Mouse (Mus musculus): ENCODE results near the gene Cd151. TPM values are rescaled to one million over a fixed set of nuclear protein-coding genes. Genes with fewer than 3 reads are reported as not detected.

The Cd151 gene
- total RNA-seq (2021) (100 to 1,000 TPM; 325 to 452 TPM), polyA plus RNA-seq (2012; rRNA removed) (899 and 918 TPM in 2 replicates)
- long read RNA-seq, transcript Cd151-201 (7 exons, 1,619 nt): minor isoform, 27 of 301 reads
- long read RNA-seq, transcript Cd151-203 (8 exons, 1,708 nt): major isoform, 112 of 301 reads
- long read RNA-seq, transcript Cd151-202 (8 exons, 1,865 nt): minor isoform, 50 of 301 reads
- long read RNA-seq, partial matches to known transcripts: 103 of 301 reads
- long read RNA-seq, other reads (novel, unspliced or antisense): 9 of 301 reads

GRCm38 (mm10) chr7:141467230-141468030 is at the start of gene Cd151:
Gene Cd151 (plus strand): TSS chr7:141467392.
- DNase-seq: peak; percentile 95

DNA sequence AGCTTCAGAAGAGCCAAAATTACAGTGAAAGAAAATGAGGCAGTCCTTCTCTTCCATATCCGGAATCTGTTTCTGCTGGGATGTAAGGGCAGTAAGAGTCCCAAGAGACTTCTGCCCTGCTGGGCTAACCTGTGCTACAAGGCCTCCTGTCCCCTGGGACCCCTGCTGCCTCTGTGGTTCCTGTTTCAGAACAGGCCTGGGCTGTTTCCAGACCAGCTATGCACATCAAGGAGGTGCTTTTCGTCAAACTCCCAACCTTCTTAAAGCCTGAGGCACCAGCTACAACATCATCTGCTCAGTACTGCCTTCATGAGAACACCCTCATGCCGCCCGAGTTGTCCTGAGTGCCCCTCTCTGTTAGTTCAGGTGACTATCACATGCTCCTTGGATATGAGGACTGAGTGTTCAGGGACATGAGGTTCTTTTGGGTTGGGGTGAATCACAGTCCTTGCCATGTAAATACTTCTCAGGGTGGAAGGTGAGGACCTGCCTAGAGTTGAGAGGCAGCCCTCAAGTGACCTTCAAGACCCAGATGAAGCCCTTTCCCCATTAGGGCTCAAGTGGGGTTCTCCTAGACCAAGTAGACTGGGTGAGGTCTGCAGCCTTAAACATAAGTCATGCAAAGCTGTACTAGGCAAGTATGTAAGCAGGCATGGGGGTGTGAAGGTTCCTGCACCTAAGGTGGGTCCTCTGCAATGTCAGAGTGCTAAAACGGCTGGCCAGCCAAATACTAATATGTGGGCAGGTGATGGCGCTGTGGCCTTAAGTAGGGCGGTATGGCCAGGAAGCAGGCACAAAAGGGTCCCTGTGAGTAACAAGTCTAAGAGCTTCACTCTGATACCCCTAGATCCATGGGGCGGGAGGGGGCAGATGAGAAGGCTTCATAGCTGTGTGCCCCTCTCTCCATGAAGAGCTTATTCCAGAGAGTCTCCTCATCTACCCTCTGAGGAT is 49.2 kb upstream of the Cd151 start:
- no peak for DNase-seq

DNA sequence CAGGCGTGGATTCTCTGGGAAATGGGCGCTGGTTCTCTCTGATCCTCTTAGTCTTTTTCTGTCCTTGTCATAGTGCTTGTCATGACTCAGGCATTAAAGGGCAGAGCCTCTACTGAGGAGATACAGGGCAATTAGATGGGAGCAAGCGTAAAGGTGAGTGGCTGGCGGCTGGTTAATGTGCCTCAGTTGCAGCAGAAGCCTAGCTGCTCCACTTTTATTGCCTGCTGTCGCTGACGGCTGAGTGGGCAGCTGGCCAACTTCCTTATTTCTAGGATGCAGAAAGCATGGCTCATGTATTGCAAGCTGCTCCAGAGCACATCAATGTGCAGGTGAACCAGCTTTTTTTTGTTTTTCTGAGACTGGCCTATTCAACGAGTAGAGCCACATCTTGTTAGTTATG is 48.2 kb upstream of the Cd151 start:
- no peak for DNase-seq

GRCm38 (mm10) chr7:141420030-141420702 is 47.0 kb upstream of the Cd151 start:
- DNase-seq: no peak

GRCm38 (mm10) chr7:141423811-141424210 is 43.4 kb upstream of the Cd151 start:
- no peak for DNase-seq

DNA sequence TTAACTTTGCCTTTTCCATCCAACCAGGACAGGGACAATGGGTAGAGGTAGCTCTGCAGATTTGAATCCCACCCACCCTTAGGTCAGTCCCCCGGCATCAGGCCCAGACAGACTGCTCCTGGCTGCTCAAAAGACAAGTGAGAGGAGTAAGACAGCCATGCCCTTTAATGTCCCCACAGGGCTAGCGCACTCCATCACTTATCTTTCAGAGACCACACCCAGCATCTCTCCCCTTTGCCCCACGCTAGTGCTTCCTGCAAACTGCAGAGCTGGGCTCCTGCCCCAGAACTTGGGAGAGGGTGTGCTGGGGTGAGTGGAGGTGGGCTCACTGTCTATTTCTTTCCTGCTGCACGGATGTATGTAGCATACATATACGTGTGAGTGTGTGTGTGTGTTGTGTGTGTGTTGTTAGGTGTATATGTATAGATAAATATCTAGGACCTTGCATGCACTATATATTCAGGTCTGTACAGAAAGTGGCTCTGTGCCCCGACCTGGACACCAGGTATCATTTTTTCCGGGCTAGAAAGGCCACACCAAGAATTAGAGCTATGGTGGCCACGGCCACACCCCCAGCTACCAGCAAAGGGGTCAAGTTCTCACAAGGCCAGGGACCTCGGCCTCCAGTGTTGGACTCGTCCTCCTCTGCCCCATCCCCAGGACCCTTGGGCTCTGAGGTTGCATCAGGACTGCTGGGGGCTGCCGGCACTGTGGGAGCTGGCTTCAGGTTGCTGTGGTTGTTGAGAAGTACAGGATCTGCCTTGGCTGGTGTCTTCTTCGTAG is 40.1 kb upstream of the Cd151 start:
- DNase-seq: no peak

- DNase-seq: no peak
Measured at GRCm38 (mm10) chr7:141428701-141429100, 38.5 kb upstream of the Cd151 start.

DNA sequence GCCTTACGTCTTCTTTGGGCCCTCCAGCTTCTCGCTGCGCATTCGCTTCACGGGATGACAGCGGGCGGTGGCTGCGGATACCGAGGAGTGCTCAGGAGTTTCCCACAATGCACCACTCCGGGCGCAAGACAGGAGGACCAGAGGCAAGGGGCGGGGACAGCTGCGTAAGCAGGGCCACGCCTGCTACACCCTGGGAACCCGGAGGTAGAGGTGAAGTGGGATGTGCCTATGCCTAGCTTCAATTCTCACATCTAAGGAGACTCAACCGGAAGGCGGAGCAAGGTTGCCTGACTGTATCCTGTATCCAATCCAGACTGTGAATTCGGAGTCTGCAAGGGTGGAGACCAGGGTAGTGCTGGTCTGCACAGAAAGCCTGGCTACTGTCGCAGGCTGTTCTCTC is 37.9 kb upstream of the Cd151 start, which contains the start of gene Cend1:
Gene Cend1, minus strand, starts transcription at position 182 of the 400 bp plus-strand sequence.
- DNase-seq: peak; percentile 69

DNA sequence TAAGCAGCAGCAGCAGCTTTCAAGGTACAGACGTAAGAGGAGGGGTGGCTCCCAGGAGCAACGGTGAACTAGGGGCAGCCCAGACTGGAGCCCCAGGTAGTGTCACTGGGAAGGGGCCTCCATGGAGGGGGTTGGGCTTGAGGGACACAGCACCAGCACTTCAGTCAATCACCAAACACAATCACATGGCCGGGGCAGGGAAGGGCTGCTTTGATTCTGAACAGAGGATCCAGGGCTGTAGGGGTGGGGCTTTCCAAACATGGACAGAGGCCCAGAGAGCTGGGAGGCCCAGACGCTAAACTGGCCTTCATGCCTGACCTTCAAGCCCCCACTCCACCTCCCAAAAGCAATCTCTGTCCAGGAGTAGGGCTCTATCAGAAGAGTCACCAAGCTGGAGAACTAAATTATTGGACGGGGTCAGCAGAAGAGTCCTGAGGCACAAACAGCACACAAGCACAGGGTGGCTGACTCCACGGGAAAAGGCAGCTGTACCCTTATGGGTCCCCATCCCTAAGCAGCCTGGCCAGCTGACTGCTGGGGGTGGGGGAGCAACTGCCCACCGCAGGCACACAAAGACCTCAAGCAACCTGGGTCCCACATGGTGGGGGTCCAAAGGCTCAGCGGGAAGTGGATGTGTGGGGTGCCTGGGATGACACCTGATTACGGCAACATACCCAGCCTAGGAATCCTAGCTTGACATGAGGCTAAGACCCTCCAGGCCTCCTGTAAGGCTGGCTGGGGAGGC is 37.2 kb upstream of the Cd151 start:
- peak; percentile 75 for DNase-seq

DNA sequence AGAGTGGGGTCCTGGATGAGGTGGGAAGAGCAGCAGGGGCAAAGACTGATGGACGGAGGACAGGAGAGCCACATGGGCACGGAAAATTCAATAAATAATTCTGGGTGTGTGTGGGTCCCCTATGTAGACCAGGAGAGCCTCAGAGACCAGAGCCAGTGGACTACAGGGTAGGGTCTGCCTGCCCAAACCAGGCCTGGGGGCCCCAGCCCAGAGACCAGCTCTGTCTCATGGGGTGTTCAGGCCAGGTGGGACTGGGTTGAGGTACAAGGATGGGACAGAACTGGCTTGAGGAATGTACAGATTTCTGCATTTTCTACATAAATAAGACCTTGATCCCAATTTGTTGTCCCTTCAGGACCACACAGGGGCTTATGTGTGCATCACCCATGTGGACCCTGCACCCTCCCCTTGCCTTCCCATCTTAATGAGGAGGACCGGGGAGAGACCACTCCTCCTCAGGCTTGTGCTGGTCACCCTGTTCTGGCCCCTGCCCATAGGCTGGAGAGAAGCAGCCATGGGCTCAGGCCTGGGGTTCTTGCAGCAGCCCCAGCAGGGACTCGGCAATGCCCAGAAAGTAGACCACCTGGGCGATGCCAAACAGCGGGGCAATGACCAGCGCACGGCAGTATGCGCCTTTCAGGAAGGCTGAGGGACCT is 36.5 kb upstream of the Cd151 start:
- DNase-seq: no peak

DNA sequence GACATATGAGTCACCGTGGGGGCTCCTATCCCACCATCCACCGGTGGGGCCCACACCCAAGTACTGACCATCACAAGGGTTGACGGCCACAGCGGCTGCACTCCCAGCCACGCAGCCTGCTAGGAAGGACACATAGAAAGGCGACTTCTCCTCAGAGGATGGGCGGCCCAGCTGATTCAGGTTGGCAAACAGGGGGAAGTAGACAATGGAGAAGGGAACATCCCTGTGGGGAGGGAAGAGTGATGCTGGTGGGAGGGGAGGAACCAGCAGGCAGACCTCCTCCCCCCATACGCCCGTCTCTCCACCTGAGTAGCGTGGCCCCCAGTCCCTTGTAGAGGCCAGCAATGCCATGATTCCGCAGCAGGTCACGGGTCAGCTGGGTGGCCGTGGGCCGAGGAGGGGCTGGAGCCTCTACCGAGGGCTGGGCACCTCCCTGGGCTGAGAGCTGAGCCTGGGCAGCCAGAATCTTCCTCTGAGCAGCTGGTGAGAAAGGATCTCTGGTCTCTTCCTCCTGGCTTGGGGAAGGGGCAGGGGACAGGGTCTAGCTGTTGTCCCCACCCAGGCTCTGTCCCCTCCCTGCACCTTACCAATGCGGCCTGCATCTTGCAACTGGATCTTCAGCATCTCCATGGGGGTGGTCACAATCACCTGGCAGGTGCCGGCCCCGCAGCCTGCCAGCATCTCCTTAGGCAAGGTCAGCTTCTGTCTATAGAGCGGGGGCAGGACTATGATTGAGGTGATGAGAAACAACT is 35.6 kb upstream of the Cd151 start:
- no peak for DNase-seq

DNA sequence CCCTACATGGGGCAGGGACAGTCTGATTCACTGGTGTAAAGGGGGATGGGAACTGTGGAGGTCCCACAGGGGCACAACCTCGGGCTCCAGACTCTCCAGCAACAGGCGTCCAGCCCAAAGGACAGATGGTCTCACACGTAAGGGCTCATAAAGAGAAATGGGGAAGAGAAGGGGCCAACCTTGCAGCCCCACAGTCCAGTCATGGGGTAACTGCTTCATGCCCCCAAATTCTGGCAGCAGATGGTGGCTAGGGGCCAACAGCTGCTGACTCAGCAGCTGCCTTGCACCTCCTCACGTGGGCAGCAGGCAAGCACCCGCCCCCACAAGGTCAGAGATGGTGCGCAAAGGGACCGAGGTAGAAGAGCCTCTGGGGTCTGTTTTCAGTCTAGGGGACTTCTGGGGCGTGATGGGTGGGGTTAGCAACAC is 35.0 kb upstream of the Cd151 start:
- peak; percentile 92 for DNase-seq

DNA sequence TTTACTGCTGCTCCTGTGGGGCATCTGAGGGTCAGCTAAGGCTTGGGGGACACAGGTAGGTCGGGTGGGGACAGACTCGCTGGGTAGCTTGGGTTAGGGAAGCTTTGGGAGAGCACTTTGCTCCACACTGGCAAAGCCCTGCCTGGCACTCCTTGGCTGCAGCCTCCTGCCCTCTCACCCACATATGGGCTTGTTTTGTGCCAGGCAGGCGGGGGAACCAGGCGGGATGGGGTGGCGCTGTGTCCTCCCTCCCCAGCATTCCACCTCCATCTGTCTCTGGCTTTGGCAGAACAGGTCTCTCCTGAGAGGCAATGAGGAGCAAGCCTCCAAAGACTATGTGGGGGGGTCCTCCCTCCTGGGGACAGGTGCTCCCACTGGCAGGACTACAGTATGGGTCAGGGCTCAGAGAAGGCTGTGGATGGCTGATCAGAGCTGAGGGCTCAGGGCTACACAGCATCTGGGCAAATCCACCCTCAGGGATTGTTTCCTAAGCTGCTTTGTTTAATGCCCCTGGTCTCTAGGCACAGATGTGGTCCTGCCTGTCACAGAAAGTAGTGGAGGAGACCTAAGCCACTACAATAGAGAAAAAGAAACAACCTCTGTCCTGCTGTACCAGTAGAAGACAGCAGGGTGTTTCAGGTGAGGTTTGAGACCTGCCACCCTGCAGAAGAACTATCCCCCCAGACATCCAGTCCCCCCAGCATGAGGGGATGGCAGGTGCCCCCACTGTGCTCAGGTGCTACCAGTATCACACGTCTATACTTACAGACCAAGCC is 34.3 kb upstream of the Cd151 start:
- DNase-seq: peak; percentile 89

DNA sequence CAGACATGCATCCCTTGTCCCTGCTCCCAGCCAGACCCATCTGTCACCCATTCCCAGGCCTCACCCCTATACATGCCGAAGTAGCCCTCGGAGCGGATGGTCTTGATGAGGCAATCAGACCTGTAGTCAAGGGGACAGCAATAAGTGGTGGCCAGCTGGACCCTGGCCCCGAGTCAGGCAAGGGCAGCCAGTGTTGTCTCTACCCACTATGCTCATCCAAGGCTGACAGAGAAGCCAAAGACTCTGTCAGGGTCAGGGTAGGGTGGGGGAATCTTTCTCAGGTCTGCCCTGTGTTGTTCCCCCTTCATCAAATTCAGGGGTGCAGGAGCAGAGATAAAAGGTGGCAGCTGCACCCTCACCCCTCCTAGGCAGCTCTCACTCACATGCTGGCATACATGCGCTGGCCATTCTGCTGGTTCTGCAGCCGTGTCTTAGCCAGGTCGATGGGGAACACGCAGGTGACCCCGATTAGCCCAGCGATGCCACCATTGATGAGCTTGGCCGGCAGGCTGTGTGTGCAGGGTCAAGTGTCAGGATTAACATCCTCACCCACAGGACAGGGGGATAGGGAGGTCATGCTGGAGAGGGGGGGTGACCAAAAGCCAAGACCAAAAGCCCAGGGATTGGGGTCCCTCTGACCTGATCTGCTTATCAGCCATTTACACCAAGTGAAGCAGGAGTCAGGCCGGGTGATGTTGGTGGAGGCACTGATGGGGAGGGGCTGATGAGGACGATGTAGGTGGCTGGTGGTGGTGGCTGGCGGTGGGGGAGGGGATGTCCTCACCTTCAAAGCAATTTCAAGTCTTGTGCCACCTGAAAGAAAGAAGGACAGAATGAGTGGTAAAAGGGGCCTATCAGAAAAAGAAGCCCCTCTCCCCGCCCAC is 33.4 kb upstream of the Cd151 start:
- no peak for DNase-seq

GRCm38 (mm10) chr7:141434464-141434863 is 32.7 kb upstream of the Cd151 start:
- peak; percentile 72 for DNase-seq

DNA sequence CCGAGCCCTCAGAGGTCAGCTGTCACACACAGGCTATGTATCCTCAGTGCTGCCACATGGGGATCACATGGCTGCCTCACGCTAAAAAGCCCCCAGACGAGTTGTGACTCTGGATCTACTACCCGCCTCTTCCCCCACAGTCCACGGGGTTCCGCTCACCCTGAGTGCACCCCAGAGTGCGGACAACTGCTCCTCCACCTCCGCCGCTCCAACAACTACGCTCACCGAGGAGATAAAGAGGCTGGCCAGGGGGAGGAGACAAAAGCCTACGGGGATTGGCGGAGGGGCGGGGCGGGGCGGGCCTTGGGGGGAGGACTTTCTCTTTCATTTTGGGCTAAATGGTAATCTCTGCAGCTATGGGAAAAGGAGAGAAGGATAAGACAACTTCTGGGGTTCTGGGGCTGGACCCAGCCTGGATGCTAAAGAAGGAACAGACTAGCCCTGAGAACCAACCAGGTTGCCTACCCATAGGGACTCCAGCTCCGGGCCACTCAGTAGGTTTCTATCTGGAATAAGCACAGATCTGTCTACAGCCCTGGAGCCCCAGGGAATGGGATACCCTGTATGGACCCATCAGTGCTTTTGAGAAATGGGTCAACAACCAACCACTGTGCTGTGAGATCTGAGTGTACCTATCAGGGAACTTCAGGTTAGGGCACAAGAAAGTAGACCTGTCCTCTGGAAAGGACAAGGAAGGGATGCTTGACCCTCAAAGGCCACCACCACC is 31.9 kb upstream of the Cd151 start:
- peak; percentile 85 for DNase-seq

Data from adrenal gland, adult 2 months (tissue).